Mouse (Mus musculus) right cerebral cortex, adult 18-20 months (tissue): Measurements from ENCODE around the gene Tsga13.

ENCODE experiments used
- DNase-seq: peaks from one replicate; pipeline ENCODE4 v3.0.0; 2022; ENCODE audit warnings: mixed read lengths

Gene Tsga13

GRCm38 (mm10) chr6:30855956-30856355 is 59.4 kb downstream of the Tsga13 start:
- DNase-seq, result no peak

GRCm38 (mm10) chr6:30855205-30855604 is 60.2 kb downstream of the Tsga13 start:
- DNase-seq, result no peak

- no peak for DNase-seq
Measured at GRCm38 (mm10) chr6:30849818-30850217, 65.6 kb downstream of the Tsga13 start.
